Mouse (Mus musculus): ENCODE data around the gene Gm21987. TPM values are rescaled to one million over a fixed set of nuclear protein-coding genes. Genes with fewer than 3 reads are reported as not detected.
"Not testable (repeated sequence)": the region's sequence is repeated elsewhere in the genome, so short reads cannot be mapped to it uniquely, and the experiment has no call there.

Gene Gm21987
- total RNA-seq (2022), result not detected

DNA sequence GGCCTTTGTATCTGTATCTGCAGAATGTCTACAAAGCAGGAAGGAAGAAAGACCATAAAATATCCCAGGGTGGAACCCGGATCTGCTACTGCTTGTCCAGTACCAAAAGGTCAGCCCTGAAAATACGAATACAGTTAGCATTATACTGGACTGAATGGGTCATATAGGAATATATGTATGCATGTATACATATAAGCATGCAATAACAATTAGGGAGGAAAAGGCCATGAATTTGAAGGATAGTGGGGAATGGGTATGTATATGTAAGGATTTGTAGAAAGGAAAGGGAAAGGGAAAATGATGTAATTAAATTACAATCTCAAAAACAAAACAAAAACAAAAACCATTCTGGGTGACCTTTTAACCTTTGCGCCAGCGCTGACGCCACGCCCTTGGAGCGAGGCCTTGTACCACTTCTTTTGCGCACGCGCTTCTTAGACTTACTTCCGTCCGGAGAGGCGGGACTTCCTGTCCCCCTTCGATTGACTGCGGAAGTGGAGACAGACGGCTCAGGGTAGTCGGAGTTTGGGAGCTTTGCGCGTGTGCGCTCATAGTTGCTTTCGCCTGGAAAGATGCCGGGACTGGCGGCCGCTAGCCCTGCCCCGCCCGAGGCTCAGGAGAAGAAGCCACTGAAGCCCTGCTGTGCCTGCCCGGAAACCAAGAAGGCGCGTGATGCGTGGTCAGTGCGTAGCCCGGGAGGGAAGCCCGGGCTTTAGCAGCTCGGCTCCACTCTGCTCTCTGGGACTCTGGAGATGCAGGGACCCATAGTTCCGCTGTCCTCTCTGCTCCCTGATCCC lies at the start of gene Gm21987, which contains the start of gene Cox17:
TSS of gene Gm21987 (plus strand) at position 512 of the 797 bp plus-strand sequence.
TSS of gene Cox17 (plus strand) at position 463 of the 797 bp plus-strand sequence.
- peak; percentile 97 for DNase-seq (ENCODE audit: low spot score)

- DNase-seq (ENCODE audit: low spot score), result no peak
These were observed 48.4 kb upstream of the Gm21987 start for GRCm38 (mm10) chr16:38298410-38298809.

- DNase-seq (ENCODE audit: low spot score), result no peak
These were observed 44.5 kb upstream of the Gm21987 start for GRCm38 (mm10) chr16:38302367-38302766.

GRCm38 (mm10) chr16:38304460-38305194 lies 42.2 kb upstream of the Gm21987 start:
- no peak for DNase-seq (ENCODE audit: low spot score)

- no peak for DNase-seq (ENCODE audit: low spot score)
These were observed 40.1 kb upstream of the Gm21987 start for GRCm38 (mm10) chr16:38306571-38307220.

GRCm38 (mm10) chr16:38307221-38307605 lies 39.6 kb upstream of the Gm21987 start:
- no peak for DNase-seq (ENCODE audit: low spot score)

DNA sequence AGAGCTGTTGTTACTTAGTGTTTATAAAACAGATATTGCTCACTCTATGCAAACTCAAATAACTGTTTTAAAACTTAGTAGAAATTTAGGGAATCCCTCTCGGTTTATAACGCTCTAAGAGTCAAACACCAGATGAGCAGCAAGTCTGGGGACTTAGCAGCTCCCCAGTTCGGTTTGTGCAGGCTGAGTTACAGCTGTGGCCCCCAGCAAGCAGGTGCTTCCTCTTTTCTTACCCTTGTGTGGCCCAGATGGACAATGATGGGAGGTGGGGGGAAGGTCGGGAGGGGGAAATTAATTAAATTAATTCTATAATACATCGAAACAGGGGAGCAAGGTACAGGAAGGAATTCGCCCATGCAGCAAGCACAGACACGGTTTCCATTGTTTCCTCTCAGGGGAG lies 39.2 kb upstream of the Gm21987 start:
- DNase-seq (ENCODE audit: low spot score), result no peak

DNA sequence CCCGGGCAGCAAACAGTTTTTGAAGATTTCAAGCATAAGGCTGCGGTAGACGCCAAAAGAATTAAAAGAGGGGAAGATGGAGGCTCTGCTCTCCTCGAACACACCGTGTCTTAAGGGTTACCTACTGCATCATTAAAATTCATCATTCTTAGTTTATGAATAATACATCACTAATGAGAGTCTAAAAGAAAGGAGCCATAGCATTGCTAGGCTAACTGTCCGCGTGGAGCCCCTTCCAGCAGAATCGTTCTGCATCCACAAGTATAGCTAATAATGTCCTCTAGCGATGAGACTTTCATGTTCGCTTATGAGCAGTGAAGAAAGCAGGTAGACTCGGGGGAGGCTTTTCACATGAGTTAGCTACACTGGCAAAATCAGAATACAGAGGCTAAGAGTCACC lies 38.6 kb upstream of the Gm21987 start:
- no peak for DNase-seq (ENCODE audit: low spot score)

DNA sequence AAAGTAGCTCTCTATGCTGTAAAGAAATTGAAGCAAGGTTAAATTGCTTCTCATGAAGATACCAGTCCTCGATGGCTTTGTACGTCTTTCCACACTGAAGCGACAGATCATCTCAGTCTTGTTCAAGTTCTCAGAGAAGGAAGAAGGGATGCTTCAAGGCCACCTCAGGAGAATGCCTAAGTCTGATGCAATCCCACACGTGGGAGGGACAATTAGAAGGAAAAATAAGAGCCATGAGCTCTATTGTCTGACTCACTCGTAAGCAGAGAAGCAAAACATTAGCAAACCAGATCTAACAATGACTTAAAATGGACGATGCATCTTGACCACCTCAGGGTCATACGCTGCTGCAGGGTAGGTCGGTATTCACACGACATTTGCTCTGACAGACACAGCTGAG lies 28.3 kb upstream of the Gm21987 start:
- DNase-seq (ENCODE audit: low spot score), result no peak

- no peak for DNase-seq (ENCODE audit: low spot score)
These were observed 27.8 kb upstream of the Gm21987 start for GRCm38 (mm10) chr16:38319087-38319486.

- DNase-seq (ENCODE audit: low spot score), result no peak
These were observed 25.3 kb upstream of the Gm21987 start for GRCm38 (mm10) chr16:38321452-38321935.

GRCm38 (mm10) chr16:38324311-38324710 lies 22.5 kb upstream of the Gm21987 start:
- no peak for DNase-seq (ENCODE audit: low spot score)

DNA sequence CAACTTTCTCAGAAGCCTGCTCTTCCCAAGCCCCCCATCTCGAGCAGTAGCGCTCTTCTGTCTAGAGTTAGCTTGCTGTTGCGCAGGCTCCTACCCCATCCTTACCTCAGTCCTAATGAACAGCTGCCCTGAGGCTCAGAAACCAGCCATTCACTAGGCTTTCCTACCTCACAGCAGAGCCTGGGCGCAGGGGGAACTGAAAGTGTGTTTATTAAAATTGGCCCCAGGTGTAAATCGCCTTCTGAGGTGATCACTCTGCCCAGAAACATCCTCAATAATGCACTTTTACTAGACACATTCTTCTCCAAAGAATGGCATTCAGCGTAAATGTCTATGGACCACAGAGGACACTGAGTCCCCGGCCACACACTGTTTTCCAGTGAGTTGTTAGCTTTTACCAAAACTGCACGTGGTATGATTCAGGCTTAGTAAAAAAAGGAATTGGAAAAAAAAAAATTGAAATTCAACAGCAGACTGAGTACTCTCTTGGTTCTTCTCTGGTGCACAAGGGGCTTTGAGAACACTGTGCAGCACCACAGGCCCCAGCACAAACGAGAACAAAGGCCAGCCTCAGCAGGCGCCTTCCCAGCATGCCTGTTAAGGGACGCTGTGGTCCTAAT lies 20.0 kb upstream of the Gm21987 start:
- no peak for DNase-seq (ENCODE audit: low spot score)

DNA sequence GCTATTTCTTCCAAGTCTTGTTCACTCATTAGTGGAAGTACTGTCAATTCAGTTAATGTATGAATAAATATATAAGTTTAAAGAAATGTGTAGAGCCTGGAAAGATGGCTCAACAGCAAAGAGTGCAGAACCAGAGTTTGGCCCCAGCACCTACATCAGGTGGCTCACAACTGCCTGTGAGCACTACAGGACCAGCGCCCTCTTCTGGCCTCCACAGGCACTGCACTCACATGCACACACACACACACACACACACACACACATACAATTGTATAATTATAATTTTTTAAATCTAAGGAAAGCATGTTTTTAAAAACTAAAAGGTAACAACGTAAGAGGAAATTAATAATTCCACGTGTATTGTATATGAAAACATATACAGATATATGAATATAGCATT lies 17.5 kb upstream of the Gm21987 start:
- no peak for DNase-seq (ENCODE audit: low spot score)

DNA sequence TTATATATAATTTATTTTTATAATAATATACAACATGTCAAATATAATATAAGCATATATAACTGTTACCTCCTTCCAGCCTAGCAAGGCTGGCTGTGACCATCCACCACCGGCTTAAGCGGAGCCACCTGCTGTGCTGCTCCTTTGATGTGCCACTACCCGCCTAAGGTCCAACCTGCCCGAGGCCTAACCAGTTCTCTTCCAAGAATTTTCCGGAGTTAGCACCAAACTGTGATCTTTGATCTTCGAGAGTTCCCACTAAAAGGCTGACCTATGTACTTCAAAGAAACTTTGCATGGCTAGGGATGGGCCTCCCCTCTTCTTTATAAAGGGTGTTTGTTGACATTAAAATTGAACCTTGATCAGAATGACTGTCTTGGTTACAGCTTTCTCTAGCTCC lies 12.4 kb upstream of the Gm21987 start:
- DNase-seq (ENCODE audit: low spot score), result no peak

- DNase-seq (ENCODE audit: low spot score), result not testable (repeated sequence)
These were observed 8.8 kb upstream of the Gm21987 start for GRCm38 (mm10) chr16:38338077-38338476.

DNA sequence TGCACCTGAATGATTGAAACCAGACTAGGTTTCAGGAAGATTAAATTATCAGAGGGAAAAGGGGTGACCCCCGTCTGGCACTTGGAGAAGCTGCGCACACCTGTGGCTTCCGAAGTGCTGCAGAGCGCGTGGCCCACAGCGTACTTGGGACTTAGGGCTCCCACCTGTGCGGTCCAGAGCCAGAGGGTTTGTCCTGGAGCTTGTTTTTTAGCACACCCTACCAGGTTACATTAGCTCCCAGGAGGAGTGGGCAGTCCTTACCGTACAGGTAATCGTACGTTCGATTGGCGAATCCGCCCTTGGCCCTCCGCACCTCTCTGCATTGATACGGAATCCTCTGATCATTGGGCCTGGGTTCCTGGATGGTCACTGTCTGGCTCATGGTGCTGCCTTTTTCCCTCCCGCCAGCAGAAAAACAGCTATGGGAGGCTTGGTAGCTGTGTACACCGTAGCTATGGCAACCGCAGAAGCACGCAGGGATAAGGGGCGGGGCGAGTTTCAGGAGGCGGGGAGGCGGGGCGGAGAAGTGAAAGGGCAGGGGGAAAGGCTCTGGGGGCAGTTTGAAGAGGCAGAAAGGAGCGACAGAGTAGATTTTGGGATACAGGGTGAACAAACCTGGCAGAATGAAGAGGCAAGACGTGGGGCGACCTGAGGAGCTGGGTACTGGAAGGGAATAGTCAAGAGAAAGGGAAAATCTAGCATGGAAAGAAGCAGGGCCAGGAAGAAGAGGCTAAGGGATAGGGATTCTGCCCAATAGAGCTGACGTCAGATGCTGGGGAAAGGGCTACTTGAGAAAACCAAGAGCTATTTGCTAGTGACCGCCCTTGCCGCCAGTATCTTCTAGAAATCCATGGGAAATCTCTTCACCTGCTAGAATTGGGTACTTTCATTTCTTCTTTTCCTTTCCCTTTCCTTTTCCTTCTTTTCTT lies 5.2 kb upstream of the Gm21987 start, which contains the start of gene Maats1:
TSS of gene Maats1 (minus strand) at position 748 of the 929 bp plus-strand sequence.
- peak; percentile 76 for DNase-seq (ENCODE audit: low spot score)

GRCm38 (mm10) chr16:38344941-38345725 lies 1.7 kb upstream of the Gm21987 start:
- peak; percentile 64 for DNase-seq (ENCODE audit: low spot score)

DNA sequence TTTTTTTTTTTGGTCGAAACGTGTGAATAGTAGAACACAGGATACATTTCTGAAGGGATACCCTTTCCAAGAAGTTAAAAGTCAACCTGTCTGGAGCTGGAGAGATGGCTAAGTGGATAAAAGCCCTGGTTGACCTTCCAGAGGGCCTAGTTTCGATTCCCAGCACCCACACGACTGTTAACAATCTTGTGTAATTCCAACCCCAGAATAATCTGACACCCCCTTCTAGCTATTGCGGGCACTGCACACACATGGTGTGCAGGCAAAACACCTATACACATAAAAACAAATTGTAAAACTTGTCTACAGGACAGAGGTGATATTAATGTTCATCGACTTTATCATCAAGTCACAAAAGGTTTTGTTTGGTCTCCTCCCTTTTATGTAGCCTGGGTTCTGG lies 748 bp downstream of the Gm21987 start:
- no peak for DNase-seq (ENCODE audit: low spot score)

All from heart, adult 8-10 months (tissue).